Mouse (Mus musculus): ENCODE measurements around the gene Nfia.

Nfia gene

GRCm38 (mm10) chr4:98002206-98002605 is 229.7 kb downstream of the Nfia start:
- DNase-seq (ENCODE audit: low spot score in 2 of 2): no peak

DNA sequence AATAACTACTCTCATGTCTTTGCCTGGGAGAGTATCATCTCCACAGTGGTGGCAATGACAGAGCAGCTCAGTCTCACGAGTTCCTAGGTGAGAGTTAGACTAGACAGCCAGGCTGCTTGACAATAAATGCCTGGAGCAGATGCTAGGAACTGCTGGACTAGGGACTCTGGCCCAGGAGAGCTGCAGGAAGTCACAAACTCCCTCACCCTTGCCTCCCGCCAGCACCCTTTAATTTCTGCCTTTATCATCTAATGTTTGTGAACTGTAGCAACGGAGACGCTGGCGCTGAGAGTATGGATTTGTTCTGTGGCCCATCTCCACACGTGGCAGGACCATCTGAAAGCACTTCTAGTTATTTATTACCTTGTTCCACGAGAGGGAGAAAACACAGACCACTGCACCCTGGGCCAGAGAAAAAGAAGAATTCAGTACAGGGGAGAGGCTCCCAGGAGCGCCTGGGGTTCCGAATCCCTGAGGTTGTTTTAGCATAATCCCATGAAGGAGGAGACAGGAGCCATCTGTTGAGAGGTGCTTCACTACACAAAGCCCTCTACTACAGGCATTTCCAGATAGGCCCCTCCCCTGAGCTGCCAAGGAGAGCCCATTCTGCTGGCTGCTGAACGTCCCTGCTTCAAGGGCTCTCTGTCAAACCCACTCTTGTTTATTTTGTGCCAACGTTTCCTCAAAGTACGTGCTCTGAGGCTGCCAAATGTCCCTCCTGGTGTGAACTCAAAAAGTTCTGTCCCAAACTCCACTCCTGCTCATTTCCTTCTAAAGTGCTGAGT is 231.0 kb downstream of the Nfia start:
- DNase-seq (ENCODE audit: low spot score in 2 of 2): no peak

GRCm38 (mm10) chr4:98004108-98004625 is 231.6 kb downstream of the Nfia start:
- no peak for DNase-seq (ENCODE audit: low spot score in 2 of 2)

DNA sequence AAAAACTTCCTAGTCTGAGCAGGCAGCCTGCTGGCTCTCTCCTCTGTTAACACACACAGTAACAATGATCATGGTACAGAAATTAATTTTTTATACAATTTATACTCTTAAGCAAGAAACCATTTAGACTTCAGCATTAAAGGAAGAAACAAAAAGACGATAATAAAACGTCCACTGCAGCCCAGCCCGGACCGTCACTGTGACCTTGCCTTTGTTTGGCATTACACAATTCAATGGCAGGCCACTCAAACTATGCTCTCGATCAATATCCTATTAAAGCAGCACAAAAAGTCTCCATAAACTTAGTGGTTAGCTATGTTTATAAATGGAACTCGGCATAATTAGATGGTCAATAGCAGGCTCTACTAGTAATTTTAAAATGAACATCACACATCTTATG is 232.5 kb downstream of the Nfia start:
- DNase-seq (ENCODE audit: low spot score in 2 of 2): no peak

- no peak for DNase-seq (ENCODE audit: low spot score in 2 of 2)
Observed at GRCm38 (mm10) chr4:98008814-98009368, 236.4 kb downstream of the Nfia start.

GRCm38 (mm10) chr4:98009966-98010365 is 237.4 kb downstream of the Nfia start:
- DNase-seq (ENCODE audit: low spot score in 2 of 2): no peak

- DNase-seq (ENCODE audit: low spot score in 2 of 2): no peak
Observed at GRCm38 (mm10) chr4:98019811-98020210, 247.3 kb downstream of the Nfia start.

DNA sequence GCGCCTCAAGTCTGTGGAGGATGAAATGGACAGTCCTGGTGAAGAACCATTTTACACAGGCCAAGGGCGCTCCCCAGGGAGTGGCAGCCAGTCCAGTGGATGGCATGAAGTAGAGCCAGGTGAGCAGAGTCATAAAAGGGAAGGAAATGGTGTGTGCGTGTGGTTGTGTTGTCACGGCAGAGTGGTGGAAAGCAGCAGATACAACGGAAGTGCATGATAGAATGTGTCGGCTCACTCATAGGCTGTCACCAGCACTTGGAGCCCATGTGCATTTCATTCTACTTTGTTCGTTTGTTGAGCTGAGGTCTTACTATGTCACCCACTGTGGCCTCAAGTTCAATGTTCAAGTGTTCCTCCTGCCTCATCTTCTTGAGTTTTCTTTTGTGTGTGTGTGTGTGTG is 248.3 kb downstream of the Nfia start:
- peak in 1 of 2 experiments; percentile 12 for DNase-seq (ENCODE audit: low spot score in 2 of 2)

DNA sequence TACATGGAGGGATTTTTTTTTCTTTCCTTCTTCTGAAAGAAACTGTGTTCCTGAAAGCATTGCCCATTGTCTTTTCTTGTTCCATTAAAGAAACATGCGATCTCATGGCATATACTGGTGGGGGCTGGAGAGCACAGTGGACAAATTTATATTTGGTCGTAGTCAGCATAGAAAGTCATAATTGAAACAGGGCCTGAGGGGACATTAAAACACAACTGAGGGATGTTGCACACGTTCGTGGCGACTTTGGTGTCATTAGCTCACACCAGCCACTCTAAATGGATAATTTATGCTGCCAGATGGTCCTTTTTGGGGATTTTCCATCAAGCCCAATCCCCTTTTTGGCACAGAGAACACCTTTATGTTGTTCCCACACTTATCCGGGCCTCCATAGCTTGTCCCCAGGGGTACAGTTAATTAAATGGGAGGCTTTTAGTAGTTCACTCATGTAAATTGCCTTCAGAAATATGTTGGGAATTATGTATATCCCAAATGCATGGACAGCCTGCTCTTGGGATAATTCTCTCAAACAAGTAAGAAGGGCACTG is 250.8 kb downstream of the Nfia start:
- no peak for DNase-seq (ENCODE audit: low spot score in 2 of 2)

- no peak for DNase-seq (ENCODE audit: low spot score in 2 of 2)
Observed at GRCm38 (mm10) chr4:98027412-98027811, 254.9 kb downstream of the Nfia start.

DNA sequence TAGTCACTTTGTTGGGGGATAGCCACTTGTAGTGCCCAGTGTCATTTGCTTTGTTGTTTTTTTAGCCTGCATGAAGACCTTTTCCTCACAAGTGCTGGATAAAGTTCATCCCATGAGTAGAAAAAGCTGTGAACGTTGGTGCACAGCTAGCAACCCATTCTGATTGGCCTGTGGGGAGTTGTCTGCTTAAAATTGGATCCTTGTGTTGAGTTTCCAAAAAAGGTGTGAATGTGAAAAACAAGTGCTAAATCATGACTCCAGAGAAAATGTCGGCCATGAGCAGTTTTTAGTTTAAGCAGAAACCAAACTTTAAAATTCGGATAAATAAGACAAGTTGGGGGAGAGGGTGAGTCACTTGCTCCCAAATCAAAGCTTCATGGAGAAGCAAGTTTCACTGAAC is 259.3 kb downstream of the Nfia start:
- DNase-seq (ENCODE audit: low spot score in 2 of 2): no peak

DNA sequence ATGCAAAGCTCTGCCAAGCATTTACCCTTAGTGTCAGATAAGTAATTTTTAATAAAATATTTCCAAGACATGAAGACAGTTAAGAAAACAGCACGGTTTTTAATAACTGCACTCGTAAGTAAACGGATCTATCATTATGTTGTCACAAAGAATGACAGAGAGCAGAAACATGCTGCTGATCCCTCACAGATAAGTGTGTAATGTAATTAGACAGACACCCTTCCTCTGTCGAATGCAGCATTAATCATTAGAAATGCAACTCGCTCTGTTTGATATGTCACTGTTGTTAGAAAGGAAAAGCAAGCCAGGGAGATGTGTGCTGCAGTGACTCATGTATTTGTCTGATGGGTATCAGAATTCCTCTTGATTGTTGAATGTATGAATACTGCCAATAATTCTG is 259.8 kb downstream of the Nfia start:
- DNase-seq (ENCODE audit: low spot score in 2 of 2): no peak

DNA sequence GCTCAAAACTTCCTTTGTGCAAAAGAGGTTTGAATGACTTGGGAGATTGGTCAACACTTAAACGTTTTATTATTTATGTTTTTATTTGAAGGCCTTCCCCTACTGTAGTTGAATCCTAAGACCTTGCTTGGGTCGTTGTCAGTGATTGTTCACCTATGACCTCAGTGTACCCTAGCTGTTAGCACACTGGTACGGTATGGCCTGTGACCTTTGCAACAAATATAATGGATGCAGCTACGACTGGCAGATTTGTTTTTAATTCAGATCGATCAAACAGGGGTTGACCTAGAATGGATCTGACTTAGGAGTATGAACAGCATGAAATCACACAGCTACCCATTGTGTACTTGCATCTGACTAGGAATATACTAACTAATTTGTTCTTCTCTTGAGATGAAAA is 266.6 kb downstream of the Nfia start:
- DNase-seq (ENCODE audit: low spot score in 2 of 2): no peak

- no peak for DNase-seq (ENCODE audit: low spot score in 2 of 2)
Observed at GRCm38 (mm10) chr4:98040179-98040578, 267.6 kb downstream of the Nfia start.

DNA sequence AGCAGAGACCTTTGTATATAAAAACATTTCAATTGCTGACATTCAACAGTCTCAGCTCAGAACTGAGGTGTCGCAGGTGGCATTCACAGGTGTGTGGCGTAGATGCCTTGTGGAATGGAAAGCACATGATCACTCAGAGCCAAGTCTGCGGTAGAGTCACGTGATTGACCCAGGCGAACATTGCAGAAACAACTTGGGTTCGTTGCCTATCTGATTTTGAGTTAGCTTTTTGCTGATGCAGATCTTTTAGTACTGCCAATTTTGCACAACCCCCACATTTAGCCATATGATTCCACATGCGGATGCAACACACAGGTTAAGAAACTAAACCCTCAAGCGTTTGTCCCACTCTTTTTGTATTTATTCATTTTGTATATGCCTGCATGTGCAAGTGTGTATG is 272.1 kb downstream of the Nfia start:
- DNase-seq (ENCODE audit: low spot score in 2 of 2): no peak

GRCm38 (mm10) chr4:98047369-98047768 is 274.8 kb downstream of the Nfia start:
- no peak for DNase-seq (ENCODE audit: low spot score in 2 of 2)

DNA sequence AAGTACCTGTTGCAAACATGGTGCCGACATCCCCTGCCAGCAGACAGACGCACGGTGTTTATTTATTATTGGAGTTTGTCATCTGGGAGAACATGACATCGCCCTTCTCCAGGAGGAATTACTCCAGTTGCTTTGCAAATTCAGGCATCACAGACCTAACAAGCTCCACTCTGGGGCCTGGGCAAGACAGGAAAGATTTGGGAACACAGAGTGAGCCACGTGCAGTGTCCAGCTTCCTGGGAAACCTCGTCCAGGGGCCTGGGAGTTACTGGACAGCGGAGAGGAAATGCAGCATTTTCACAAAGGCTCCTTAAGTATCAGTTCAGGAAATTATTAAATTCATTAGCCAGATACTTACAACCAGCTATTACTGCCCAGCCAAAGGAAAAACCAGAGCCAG is 277.1 kb downstream of the Nfia start:
- no peak for DNase-seq (ENCODE audit: low spot score in 2 of 2)

DNA sequence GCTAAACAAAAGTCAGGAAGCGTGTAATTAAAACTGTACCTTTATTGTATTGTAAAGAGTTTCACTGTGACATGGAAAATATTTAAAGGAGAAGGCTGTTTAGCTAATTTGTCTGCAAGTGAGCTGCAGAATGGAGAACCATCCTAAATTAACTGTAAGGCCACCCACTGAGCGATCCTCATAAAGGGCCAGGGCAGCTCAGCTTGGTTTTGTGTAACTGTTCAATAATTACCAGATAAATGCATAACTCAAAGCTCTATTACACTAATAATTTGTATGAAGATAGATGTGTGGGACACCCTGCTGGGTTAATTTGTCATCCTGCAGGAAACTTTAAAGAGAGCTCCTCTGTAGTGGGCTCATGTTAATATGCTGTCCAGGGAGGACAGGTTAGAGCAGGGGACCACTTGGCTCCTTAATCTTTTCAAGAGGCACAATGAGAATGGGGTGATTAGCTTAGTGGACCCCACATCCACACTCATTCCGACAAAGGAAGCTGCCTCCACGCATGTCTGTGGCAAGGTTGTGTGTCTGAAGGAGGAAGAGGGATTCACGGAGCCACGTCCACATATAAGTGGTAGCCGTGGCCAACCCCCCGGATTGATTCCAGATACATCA is 277.6 kb downstream of the Nfia start:
- DNase-seq (ENCODE audit: low spot score in 2 of 2): no peak

DNA sequence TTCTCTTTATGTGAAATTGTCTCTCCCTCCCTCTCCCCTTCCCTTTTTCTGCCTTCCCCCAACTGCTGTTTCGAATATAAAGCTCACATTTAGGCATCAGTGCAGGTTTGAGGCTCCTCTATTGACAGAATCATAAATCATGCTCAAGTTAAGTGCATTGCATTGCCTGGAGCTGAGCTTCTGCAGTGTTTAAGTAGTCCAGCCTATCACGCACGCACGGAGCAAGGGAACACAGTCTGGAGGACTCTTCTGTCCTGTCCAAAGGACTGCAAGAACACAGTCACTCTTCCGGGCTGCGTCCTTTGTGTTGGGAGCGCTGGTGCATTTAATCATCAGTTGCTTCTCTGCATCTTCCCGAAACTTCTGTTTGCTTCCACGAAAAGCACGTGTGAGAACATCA is 278.2 kb downstream of the Nfia start:
- no peak for DNase-seq (ENCODE audit: low spot score in 2 of 2)

GRCm38 (mm10) chr4:98051326-98051725 is 278.8 kb downstream of the Nfia start:
- DNase-seq (ENCODE audit: low spot score in 2 of 2): no peak

- no peak for DNase-seq (ENCODE audit: low spot score in 2 of 2)
Observed at GRCm38 (mm10) chr4:98055036-98055435, 282.5 kb downstream of the Nfia start.

DNA sequence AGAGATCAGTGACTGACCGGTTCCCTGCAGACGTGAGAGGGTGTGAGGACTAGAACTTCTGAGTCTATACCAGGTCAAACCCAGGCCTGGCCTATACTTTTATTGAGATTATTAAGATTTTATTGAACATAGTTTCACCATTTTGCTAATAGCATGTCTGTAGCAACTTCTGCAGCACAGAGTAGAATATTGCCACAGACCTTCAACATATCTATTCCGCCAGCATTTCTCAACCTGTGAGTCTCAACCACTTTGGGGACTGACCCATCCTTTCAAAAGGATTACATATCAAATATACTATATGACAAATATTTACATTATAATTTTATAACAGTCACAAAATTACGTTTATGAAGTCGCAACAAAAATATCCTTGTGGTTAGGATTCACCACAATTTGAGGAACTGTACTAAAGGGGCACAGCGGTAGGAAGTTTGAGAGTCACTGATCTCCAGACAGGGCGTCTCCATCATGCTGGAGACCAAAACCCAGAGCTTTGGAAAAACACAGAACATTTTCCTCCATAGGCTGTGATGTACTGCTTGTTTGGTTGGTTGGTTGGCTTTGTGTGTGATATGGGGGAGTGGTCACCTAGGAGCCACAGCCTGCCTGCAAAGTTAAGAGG is 284.0 kb downstream of the Nfia start:
- no peak for DNase-seq (ENCODE audit: low spot score in 2 of 2)

Data from spleen, postnatal 10 days (tissue).